Mouse (Mus musculus) brain, embryonic 18.5 days (tissue): Measurements from ENCODE around the gene Il23a.
"Not testable (repeated sequence)": the region's sequence is repeated elsewhere in the genome, so short reads cannot be mapped to it uniquely, and the experiment has no call there.

Source experiments
- DNase-seq: peaks from one replicate; pipeline ENCODE4 v3.0.0-alpha.2; 2012; ENCODE audit warnings: low read depth, low spot score

Il23a gene

DNA sequence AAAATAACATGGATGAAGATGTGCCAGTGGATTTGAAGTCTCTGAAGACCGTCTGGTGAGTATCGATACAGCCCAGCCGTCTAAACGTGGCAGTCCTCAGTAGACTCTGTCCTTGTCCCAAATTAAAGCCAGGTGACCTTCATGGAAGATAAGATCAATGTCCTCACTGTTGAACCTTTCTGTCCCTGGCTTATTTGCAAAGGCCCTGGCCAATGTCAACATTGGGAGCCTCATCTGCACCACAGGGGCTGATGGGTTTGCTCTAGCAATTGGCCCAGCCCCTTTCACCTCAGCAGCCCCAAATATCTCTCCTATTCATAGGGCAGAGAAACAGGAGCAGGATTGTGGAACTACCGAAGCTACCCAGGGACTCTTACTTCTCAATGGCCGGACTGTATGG, 30.2 kb downstream of the Il23a start, which contains the start of gene Apof:
TSS of gene Apof (plus strand) at position 301 of the 400 bp plus-strand sequence.
- DNase-seq, result no peak

DNA sequence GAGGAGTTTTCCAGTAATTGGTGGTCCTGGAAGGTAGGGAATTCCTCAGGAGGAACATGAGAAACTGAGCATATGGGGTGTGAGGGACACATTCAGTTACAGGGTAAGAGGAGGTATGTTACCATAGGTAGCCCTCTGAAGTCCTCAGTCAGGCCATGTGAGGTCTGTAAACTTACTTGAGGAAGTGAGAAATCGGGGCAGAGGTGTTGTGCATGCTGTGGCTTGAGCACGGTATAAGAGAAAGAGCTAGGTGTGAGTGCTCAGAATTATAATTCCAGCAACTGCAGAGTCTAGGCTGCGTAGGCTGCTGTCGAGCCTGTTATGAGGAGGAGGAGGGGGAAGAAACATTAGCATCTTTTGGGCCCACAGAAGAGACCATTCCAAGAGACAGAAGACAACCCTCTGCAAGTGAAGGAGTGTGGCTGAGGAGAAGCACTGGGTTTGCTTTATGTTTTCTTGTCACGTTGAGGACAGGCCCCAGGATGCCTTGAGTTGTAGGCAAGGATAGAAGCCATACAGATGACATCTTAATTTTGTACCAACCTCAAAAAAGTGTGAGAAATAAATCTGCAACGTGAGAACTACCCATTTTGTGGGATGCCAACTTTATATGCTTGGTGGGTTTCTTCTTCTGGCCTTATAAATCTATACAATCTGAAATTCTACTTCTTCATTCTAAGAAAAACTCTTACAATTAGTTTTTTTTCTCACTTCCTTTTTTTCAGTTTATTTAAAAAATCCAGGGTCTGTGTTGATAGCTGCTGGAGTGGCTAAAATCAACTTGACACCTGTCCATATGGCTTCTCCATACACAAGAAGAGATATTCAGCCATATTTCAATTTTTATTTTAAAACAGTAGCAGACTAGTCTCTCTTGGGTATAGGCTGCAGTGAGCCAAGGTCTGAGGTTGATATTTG, 34.9 kb downstream of the Il23a start:
- no peak for DNase-seq

DNA sequence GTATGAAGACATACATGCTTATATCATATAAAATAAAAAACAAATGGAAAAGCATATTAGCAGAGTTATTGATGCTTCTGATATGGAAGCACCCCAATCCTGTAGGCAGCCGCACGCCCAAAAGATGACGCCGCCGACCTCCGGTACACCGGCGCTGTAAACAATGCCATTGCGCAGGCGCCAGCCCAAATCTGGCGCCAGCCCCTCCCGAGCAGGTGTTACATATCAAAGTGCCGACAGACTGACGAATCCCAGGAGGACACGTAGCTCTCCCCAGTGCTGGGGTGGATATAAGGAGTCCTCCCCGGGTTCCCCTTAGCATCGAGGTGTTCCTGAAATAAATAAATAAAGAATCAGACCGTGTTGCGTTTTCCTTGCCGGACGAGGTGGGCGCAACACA, 36.3 kb downstream of the Il23a start:
- DNase-seq, result no peak

DNA sequence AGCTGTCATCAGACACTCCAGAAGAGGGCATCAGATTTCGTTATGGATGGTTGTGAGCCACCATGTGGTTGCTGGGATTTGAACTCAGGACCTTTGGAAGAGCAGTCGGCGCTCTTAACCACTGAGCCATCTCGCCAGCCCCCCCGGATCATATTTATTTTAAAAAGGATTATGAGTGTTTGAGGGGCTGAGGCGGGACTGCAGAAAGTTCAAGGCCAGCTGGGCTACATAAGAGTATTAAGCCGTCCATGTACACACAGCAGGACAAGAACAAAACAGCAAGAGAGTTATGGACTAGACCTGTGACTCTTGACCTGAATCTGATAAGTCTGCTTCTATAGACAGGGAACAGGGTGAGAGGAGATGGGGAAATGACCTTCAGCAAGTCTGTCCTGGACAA, 38.2 kb downstream of the Il23a start:
- DNase-seq, result not testable (repeated sequence)

DNA sequence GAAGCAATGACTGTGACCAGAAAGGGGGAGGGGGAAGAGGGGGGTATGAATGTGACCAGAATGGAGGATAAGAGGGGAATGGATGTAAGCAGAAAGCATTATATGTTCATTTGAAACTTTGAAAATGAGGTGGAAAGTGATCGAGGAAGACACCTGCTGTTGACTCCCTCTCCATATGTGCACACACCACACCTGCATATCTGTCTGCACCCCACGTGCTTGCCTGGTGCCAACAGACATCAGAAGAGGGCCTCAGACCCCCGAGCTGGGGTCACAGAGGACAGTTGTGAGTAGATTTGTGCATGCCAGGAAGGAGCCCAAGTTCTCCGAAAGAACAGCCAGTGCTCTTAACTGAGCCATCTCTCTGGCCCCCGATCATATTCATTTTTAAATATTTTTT, 38.6 kb downstream of the Il23a start:
- no peak for DNase-seq

DNA sequence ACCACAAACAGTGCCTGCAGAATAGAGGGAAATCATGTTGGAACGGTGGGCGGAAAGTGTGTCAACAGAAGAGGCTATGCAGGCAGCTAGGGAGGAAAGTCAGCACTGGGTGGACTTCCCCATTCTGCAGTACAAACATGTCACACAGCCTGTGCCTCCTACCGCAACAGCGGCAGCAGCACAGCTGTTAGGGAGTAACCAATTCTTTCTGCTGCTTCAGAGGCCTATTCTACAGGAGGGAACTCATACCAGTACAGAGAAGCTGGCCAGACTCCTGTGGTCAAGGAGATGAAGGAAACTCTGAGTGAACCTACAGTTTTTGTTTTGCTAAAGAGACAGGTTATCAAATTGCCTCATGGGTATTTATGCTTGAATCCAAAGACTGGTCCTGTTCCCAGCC, 39.6 kb downstream of the Il23a start:
- no peak for DNase-seq

DNA sequence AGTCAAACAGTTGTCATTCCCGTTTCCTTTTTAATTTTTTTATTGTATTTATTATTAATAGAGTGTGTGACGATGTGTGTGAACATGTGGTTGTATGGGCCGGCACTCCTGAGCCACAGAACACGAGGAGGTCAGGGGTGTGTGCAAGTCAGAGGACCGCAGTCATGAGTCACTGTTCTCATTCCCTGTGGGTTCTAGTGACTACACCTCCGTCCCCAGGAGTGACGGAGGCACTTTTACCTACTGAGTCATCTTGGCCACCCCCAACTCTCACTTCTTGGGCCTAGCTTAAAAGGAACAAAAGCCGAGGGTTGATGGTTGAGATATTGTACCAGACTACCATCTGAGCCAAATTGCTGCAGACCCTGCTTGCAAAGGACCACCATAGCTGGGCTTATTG, 42.2 kb downstream of the Il23a start:
- DNase-seq, result no peak

DNA sequence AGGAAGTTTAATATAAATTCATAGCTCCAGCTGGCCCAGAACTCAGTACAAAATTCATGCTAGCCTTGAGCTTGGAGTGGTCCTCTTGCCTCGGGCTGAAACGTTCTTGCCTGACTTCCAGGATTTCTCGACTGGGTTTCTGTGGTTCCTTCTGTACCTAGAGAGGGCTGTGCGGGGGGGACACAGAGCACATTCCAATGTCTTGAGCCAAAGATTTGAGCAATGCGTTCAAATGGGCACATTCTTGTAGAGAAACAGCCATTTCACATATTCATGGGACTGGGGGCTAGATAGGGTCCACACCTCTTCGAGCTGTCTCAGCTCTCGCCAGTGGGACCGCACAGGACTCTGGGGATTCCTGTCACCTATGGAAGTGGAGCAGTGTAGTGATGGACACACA, 42.6 kb downstream of the Il23a start:
- DNase-seq, result no peak

DNA sequence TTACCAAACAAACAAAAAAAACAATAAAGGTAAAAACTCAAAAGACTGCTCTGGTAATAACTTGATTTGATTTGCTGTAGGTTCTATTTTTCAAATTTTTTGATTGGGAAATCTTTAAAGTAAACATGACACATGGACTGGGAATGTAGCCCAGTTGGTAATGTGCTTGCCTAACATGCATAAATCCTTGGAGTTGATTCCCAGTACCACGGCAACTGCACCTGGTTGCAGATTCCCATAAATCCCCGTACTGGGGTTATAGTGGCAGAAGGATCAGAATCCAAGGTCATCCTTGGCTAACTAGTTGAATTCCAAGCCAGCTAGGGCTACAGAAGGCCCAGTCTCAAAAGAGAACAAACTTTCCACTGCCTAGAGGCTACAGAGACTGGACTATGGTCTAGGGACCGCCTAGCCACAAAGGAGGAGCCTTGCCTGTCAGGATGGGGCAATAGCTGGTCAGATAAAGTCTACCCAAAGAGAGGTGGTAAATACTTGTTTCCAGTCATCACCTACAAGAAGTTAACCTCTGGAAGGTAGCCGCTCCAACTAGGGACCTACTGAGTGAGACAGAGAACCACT, 44.8 kb downstream of the Il23a start, which contains the start of gene Apon:
TSS of gene Apon (plus strand) at position 420 of the 579 bp plus-strand sequence.
- DNase-seq, result no peak

DNA sequence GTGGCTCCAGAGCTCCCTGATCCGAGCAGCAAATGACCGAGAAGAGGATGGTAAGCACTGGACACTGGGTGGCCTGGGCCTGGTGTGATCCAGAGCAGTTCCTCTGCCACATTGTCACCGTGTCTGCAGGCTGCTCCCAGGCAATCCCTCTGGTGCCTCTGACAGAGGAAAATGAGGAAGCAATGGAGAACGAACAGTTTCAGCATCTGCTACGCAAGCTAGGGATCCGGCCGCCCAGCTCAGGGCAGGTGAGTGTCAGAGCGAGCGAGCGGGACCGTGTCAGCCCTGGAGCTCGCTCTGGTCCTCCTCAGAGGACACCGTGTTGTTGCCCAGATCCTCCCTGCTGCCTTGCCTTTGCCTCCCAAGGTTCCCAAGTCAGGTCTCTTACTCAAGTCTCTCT, 48.0 kb downstream of the Il23a start:
- DNase-seq, result no peak

DNA sequence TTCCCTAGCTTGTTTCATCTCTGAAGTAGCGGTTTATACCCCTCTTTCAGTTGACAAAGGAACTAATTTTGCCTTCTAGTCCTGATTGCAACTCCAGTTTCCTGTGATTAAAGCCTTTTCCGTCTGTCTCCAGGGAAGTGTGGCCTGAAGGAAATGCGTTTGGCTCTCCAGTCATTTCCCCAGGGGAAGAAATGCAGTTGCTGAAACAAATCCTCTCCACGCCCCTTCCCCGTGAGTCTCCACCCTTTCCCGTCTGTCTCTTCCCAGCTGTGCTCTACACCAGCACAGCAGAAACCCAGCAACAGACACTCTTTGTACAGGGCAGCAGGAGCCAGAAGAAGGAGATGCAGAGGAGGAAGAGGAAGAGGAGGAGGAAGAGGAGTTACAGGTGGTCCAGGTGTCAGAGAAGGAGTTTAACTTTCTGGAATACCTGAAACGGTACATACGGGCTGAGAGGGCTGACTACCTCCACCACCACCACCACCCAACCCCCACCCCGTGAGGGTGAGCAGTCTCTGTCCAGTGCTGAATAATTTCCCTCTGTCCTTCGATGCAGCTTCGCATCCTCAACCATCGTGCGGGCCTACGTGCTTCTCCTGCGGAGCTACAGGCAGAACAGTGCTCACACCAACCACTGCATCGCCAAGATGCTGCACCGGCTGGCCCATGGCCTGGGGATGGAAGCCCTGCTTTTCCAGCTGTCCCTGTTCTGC, 51.4 kb downstream of the Il23a start:
- no peak for DNase-seq
